Mouse (Mus musculus) E14TG2a.4 (cell line): ENCODE measurements around the gene Padi4.

Experiments
- CTCF ChIP-seq: conservative IDR thresholded peaks from 2 replicates; pipeline ENCODE4 v1.5.1; 2014; ENCODE audit warnings: low read length
- POU5F1 ChIP-seq: IDR thresholded peaks from 2 replicates; pipeline ENCODE4 v1.6.1; 2014; ENCODE audit warnings: low read length, borderline replicate concordance

DNA sequence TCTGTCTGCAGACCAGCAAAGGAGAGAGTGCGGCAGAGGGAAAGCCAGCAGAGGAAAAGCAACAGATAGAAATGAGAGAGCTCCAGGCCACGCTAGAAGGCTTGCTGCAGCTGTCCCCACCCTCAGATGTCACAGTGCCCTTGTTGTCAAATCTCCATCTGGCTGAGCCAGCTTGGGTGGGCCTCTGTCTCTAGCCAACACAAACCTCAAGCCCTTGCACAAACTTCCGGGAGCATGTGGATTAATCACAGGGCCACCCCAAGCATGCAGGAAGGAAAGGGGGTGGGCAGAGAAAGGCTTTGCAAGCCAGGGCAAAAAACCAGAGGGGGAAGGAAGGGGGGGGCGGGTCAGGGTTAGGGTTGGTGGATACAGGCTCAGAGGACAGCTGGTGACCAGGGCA is 13.4 kb upstream of the Padi4 start:
- TF ChIP-seq CTCF: no peak
- TF ChIP-seq POU5F1: no peak
